Mouse (Mus musculus): ENCODE data around the gene Gm21964.

The Gm21964 gene

DNA sequence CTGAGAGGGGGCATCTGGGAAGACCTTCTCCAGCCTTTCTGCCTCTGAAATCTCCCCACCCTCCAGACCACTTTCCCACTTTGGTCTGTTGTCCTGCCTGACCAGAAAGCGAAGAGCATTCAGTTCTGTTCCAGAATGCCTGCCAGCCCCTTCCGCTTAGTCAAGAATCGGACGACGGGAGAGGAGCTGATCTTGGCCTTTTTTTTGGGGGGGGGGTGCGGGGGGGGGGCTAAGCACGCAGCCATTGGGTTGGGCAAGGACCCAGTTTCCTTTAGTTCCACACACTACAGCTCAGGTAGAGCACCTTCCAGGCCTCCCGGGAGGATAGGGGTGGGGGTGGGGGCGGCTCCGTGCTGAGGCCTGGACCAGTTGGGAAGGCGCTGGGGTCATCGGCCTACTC, at the start of gene Gm21964:
Gene Gm21964 (plus strand): TSS at position 301 of the 400 bp plus-strand sequence.
- in situ Hi-C loops (cut with MseI, MboI): no loop called here

DNA sequence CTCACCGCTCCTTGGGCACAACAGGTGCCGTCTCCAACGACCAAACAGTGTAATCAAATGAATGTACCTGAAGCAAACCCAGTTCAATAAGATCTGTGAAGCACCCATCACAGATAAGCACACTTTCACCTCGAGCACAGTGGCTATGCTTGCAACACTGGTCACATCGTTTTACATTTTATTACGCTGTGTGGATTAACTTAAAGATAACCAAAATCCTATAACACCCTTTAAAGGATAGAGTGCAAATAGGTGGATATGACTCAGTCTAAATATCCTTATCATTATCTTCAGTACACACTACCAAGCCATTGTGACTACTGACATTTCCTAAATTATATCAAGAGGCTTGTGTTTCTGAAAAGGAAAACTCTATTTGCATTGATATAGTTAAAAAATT, 49.8 kb upstream of the Gm21964 start:
- in situ Hi-C loops (cut with MseI, MboI): no loop called here

DNA sequence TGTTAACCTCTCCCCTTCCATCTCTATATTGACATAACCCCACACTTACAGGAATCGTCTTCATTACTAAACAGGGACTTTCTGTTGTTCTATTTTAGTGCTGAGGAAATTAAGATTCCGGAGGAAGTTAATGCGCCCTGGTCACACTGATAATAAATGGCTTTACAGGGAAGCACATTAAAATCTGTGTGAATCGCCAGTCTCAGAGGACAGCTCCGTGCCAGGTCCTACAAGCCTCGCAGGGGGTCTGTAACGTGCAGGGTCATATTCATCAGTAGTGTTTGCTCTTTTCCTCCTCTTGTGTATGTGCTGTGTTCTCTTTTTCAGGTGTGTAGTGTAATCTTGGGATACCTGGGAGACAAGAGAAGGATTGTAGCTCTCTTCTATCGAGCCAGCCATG, 42.8 kb upstream of the Gm21964 start:
- in situ Hi-C loops (cut with MseI, MboI): no loop called here

DNA sequence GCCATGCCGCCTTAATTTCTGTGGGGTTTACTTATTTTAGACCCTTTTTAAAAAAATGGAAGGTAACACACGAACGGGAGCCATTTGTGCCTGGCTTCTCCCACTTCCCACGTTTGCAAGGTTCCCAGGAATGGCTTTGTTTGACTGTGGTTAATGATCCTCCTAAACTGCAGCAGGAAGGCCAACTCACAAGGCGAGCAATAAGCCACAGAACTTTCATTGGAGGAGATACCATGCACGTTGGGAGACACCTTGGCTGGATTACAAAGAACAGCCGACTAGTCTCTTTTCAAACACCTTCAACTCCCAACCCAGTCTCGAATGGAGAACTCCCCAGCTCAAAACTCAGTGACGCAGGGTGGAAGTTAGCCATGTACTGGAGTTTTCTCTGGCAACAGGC, 36.8 kb upstream of the Gm21964 start:
- in situ Hi-C loops (cut with MseI, MboI): no loop called here

DNA sequence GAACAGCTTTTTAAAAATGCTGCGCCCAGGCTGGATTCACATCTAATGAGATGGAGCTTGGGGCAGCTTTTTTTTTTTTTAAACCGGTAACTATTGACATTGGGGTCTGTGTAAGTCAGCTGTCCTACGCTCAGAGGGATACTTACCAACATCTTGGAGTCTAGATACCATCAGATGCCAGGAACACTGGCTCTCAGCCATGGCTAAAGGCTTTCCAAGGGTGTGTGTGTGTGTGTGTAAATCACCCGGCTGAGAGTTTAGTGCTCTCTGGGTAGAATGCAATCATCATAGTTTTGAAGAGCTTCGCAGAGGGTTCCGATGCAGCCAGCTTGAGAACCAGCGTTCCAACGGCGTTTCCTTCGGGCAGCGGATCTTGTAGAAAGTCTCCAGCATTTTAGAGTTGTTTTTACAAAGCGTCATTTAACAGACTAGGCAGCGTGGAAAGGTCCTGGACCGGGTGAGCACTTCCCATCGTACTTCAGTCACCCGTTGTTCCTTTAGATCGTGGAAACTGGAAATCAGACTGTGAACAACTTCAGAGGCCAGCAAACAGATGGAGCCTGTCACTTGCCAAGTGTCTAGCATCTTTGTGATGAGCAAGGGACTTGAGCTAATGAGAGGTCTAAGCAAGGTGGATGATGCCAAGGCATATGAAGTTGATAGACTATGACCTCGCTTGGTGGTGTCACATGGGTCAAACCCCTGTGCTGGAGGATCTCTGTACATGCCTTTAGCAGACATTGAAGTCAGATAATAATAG, 36.2 kb upstream of the Gm21964 start:
- in situ Hi-C loops (cut with MseI, MboI): no loop called here

DNA sequence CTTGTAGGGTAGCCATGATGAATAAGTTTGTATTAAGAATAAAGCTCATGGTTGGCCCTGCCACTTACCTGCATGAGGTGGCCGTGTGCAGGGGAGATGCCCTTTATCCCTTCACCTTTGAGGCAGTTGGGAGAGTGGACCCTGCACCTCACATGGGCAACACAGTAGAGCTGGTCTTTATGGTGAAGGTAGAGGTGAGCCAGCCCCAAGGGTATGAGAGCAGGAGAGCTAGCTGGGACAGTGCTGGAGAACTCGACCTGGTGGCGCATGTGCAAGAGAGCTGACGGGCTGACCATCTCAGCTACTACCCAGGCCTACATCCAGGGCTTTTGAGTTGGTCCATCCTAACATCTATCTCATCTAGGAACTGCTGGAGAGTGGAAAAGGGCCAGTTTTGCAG, 35.3 kb upstream of the Gm21964 start:
- in situ Hi-C loops (cut with MseI, MboI): no loop called here

DNA sequence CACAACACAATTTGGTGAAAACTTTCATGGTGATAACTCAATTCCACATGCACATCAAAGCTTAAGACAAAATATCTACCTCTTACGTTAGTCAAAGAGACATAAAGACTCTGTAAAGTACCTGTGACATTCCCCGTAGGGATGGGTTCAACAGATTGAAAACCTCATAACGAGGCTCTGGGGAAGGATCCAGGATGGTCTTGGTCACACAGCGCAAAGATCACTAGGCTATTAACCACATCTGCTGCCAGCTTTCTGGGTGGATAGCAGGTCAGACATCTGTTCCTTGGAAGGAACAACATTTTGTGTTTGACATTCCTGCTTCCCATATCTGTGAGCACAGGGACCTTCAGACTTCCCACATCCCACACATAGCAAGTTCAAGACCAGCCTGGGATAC, 31.3 kb upstream of the Gm21964 start:
- in situ Hi-C loops (cut with MseI, MboI): loop anchor here (5.0 to 10.0 kb wide), 3 partner anchors 57 to 105 kb away; partner anchors contain the start of gene Marveld3 (in 2 of the 2)

DNA sequence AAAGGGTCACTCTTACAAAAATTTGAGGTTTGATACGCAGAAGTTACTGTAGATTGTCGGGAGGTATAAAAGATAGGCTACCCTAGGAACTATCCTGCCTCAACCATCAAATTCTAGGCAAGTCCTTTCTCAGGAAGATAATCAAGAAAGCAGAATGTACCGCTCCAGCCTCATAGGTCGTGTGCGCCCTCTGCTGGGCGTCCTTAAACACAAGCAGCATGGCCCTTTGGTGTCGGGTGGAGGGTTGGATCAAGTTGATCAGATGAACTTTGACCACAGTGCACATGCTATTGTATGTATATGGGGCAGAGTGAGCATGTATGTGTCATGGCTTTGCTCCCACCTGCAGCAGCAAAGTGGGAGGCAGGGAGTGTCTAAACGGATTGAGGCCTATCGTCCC, 29.4 kb upstream of the Gm21964 start:
- in situ Hi-C loops (cut with MseI, MboI): loop anchor here (5.0 to 10.0 kb wide), 3 partner anchors 59 to 107 kb away; partner anchors contain the start of gene Marveld3 (in 2 of the 2)

DNA sequence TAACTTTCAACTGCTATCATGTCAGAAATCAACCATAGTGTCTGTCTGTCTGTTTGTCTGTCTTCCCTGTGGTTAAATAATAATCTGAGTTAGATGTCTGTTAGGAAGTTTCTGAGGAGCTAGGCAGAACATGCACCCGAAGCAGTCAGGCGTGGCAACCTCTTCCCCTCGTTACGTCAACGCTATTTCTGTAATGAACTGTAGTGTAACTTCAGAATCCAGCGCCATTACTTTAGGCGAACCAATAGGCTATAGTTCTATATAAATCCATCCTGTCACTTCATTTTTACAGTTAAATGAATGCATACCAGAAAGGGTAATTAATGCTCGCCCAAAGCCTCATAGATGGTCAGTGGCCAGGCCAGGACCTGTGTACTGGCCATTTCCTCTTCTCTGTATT, 26.5 kb upstream of the Gm21964 start:
- in situ Hi-C loops (cut with MseI, MboI): loop anchor here (5.0 to 10.0 kb wide), 3 partner anchors 62 to 110 kb away; partner anchors contain the start of gene Marveld3 (in 2 of the 2)

DNA sequence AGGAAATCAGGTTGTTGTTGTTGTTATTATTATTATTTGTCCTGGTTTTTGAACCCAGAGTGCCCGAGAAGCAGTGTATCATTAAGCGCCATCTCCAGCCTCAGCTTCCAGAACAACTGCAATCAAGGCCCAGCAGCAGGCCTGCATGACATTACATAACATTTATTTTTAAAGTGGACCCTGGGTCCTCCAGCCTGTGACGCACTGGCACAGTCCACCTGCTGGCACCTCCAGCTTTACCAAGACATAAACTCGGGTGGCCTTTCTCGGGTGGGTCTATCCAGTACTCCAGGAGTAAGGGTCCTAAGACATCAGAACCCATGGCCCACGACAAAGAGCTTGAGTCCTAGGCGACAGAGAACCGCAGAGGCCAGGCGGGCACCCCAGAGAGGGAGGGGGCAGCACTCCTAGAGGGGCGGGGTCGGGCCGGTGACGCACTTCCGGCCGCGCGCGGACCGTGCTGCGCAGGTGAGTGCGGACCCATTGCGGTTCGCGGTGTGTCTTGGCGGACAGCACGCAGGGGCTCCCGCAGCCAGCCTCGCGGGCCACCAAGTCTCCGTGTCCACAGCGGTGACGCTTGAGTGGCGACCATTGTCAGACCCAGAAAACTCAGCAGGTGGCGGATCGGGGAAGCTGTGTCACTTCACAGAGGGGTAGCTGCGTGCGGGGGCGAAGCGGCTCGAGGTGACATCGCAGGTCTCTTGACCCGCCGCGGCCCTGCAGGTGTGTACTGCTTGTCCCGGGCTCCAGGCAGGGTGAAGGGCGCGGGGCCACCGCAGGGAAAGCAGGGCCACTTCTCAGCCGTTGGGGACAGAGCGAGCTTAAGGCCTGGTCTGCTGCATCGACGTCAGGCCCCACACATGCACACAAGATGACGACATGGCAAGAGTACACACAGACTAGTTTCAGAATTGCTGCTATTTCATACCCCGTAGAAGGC, 21.5 kb upstream of the Gm21964 start, which contains the start of gene Zfp612:
Gene Zfp612 (plus strand): TSS at position 465 of the 940 bp plus-strand sequence.
- in situ Hi-C loops (cut with MseI, MboI): loop anchor here (10.0 kb wide), 1 partner anchor 115 kb away; the partner anchor contains the start of gene Marveld3 (in 2 of the 2)

DNA sequence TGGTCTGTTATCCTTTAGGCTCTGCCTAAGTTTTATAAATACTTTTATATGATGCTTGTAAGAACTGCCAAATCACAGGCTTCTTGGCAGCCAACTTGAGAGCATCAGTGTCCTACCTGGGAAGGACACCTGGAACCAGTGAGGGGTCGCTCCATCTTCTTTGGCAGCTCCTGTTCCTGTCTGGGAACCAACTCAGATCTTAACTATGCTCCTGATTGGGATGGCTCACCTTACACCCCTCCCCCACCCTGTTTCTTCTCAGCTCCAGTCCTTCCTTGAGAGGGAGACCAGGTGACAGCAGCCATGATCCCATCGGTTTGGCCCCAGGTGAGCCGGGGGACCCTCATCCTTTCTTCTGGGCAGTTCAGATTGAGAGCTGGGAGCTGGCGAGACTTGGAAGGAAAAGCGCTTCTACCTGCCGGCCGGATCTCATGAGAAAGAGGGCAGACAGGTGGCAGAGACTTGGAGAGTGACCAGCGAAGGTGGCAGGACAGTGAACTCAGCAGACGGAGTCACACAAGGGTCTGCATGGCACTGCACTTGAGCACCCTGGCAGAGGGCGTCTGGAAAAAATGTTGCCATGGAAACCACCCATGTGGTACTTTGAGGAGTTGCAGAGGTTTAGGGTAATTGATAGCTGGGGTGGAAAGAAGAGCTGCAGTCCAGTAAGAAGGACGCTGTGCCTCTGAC, 18.4 kb upstream of the Gm21964 start:
- in situ Hi-C loops (cut with MseI, MboI): no loop called here

DNA sequence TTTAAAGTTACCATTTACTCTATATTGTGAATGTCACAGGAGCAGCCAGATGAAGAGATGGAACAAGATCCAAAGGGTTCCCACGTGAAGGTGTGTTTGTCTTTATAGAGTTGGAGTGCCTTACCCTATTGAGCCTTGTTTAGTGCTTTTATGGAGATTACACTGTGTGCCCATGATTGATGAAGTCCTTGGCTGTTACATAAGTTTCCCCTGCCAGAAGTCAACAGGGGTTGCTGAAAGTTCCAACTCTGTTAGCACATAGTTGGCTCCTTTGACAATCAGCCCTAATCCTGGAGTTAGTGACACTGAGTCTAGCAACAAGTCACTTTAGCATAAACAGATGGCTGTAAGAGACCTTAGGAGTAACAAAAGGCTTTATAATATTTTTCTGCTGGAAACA, 9.1 kb upstream of the Gm21964 start:
- in situ Hi-C loops (cut with MseI, MboI): no loop called here

DNA sequence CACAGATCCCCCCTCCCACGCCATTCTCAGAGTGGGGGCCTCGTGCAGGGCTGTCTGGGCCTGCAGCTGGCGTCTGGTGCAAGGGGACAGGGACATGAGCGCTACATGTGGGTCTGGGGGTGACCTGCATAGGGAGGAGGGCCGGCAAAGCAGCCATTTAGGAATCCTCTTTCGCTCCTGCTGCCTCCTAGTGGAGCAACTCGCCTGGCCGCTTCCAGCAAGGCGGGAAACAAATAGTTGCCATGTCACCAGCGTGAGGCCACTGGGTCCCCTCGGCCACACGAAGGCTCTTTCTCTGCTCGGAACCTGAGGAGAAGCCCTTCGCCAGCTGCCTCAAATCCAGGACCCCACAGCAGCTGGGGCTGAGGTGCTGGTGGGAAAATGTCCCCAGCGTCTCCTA, 669 bp downstream of the Gm21964 start:
- in situ Hi-C loops (cut with MseI, MboI): no loop called here

DNA sequence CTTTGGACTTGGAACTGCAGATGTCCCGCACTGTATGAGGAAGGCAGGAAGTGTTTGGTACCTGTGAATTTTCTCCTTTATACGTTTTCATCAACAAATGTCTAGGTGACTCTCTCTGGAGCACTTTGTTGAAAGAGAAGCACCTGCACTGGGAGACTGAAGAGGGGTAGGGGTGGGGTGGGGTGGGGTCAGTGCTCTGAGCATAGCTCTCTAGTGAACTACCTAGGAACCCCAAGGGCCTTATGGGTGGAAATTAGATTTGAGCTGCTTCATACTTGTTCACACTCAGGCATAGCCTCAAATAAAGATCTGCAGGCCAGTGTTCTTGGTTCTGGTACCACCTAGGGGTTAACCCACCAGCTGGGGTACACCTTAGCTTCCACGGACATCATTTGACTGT, 1.6 kb downstream of the Gm21964 start, which contains the start of gene Gm17720:
Gene Gm17720 (minus strand): TSS at position 101 of the 400 bp plus-strand sequence.
- in situ Hi-C loops (cut with MseI, MboI): no loop called here

DNA sequence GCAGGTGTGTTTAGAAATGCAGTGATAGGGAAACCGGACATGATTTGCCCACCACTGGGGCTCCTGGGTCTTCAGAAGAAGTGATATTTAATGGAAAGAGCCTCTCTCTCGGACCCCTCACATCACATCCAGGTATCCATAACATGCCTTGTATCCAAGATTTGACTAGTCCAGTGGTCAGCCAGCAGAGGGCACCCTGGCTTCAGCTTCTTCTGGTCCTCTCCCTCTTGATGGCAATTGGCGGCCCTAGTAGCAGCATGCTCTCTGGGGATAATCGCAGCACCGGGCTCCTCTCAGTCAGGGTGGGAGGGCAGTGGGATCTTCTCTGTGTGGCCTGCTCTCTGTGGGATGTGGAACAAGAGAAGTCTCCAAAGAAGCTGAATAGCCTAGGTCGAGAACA, 18.7 kb downstream of the Gm21964 start:
- in situ Hi-C loops (cut with MseI, MboI): no loop called here

DNA sequence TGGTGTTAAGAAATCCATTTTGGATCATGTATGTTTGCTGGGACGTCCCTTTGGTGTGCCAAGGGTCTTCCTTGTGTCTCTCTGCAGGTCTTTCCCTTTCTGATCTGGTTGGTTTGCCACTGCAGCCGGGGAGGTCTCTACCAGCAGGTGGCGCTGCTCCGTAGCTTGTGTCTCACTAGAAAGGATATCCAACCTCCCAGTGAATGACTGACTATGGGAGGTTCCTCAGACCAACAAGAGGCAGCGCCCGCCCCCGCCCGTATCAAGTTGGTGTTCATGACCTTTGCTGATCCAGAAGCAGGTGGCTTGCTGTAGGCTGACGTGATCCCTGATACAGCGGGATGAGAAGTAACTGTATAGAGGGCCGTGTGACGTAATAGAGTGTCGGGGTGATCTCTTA, 29.5 kb downstream of the Gm21964 start:
- in situ Hi-C loops (cut with MseI, MboI): no loop called here

DNA sequence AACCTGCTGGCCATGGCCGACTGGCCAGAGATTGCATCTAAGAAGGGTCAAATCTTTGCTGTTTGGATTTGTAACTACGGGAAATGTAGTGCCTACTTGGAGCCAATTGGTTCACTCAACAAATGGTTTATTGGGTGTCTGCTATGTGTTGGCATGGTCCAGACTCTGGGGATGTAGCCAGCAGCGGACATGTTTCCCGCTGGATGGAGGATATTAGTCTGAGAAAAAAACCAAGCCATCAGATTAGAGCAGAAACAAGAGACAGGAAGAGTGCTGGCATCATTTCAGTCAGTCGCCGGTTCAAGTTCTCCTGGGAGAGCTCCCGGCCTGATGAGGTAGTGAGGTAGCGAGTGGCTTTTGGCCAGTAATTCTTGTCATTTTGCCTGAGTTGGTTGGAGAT, 33.2 kb downstream of the Gm21964 start:
- in situ Hi-C loops (cut with MseI, MboI): no loop called here

DNA sequence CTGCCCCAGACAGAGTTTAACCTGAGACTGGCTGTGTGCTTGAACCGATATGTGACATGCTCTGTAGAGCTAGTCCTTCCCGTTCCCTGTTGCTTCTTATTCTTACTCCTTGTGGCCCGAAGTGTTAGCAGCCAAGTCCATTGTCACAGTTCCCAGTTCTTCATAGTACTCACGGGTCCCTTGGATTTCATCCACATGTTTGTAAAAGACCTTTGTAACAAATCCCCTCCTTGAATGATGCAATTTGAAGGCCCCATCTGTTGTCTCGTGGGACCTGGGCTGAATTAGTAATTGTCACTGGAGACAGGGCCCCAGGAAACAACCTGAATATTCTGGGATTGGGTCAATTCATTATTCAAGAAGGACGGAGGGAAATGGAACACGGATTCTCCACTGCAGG, 34.5 kb downstream of the Gm21964 start:
- in situ Hi-C loops (cut with MseI, MboI): no loop called here

DNA sequence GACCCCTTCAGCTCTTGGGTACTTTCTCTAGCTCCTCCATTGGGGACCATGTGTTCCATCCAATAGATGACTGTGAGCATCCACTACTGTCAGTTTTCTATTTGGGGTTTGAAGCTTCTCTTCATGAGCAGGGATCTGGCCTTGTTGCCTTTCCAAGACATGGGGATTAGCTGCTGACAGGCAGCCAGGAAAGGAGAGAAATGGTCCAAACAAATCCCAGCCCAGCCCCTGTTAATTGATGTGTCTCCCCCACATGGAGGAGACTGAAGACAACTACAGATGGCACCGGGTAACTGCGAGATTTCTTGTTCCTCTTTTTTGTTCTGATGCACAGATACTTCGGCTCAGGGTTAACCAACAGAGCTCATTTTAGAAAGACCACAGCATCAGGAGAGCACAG, 39.1 kb downstream of the Gm21964 start:
- in situ Hi-C loops (cut with MseI, MboI): loop anchor here in 1 of 2 experiments (10.0 kb wide), 1 partner anchor 335 kb away; no protein-coding TSS in a partner anchor

DNA sequence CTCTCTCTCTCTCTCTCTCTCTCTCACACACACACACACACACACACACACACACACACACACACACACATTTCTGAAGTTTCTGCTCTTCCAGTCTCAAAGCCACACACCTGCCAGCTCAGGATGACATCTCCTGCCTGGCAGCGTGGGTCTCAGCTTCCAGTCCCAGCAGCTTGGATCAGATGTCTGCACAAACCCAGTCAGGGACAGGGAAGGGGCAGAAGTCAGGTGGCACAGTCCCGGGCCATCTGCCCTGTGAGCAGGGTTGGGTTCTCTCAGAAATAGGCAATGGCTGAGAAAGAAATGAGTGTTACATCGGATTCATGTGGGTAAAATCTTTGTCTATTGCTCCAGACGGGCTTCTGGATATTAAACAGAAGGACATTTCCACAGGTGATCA, 39.8 kb downstream of the Gm21964 start:
- in situ Hi-C loops (cut with MseI, MboI): loop anchor here in 1 of 2 experiments (10.0 kb wide), 1 partner anchor 334 kb away; no protein-coding TSS in a partner anchor

DNA sequence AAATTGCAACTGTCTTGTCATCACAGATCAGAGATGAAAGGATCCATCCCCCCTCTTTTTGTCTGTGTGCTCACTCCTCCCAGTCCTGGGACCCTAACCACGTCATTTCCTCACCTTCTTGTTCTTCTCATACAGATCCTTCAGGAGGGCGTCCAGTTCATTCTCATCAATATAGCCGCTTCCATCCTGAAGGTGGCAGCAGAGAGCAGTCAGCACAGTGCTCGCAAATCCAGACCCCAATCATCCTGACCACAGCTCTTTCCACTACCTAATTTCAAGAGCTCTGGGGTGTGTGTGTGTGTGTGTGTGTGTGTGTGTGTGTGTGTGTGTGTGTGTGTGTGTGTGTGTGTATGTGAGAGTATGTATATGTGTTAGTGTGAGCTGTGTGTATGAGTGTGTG, 44.5 kb downstream of the Gm21964 start:
- in situ Hi-C loops (cut with MseI, MboI): loop anchor here in 1 of 2 experiments (10.0 kb wide), 1 partner anchor 329 kb away; no protein-coding TSS in a partner anchor

Data from mouse trophoblast stem cell (cell line).